Mouse (Mus musculus): Measurements from ENCODE around the gene Olfr1174-ps. TPM values are rescaled to one million over a fixed set of nuclear protein-coding genes. Genes with fewer than 3 reads are reported as not detected.

Gene Olfr1174-ps
- not detected for total RNA-seq (2022)

- DNase-seq = no peak
Measured at GRCm38 (mm10) chr2:88315035-88315434, at the start of gene Olfr1174-ps. Olfr1174-ps (minus strand) TSS chr2:88315135.

GRCm38 (mm10) chr2:88356304-88356703, 41.4 kb upstream of the Olfr1174-ps start:
- no peak for DNase-seq

- no peak for DNase-seq
Measured at GRCm38 (mm10) chr2:88346392-88346791, 31.5 kb upstream of the Olfr1174-ps start, which contains the start of gene Olfr1177-ps. Olfr1177-ps (minus strand) TSS chr2:88346492.

GRCm38 (mm10) chr2:88336421-88336820, 21.5 kb upstream of the Olfr1174-ps start, which contains the start of gene Olfr1176:
Olfr1176 (plus strand) TSS chr2:88336721.
- no peak for DNase-seq

GRCm38 (mm10) chr2:88327115-88327514, 12.2 kb upstream of the Olfr1174-ps start, which contains the start of gene Olfr1175-ps:
Olfr1175-ps (minus strand) TSS chr2:88327215.
- DNase-seq = no peak

- DNase-seq = no peak
Measured at GRCm38 (mm10) chr2:88279775-88280174, 35.2 kb downstream of the Olfr1174-ps start, which contains the start of gene Olfr1173. Olfr1173 (minus strand) TSS chr2:88279875.

Other genes with a start within 250 kb of the Olfr1174-ps start
- not detected for gene Olfr1163, start 243.3 kb downstream of the Olfr1174-ps start, total RNA-seq (2022)
- gene Olfr1164, start 221.2 kb downstream of the Olfr1174-ps start, total RNA-seq (2022) = not detected
- gene Olfr1166, start 186.9 kb downstream of the Olfr1174-ps start, total RNA-seq (2022) = not detected
- not detected for gene Olfr1167, start 159.9 kb downstream of the Olfr1174-ps start, total RNA-seq (2022)
- gene Olfr1168, start 133.3 kb downstream of the Olfr1174-ps start, total RNA-seq (2022) = not detected
- not detected for gene Olfr1170, start 86.8 kb downstream of the Olfr1174-ps start, total RNA-seq (2022)
- not detected for gene Olfr1173, start 35.3 kb downstream of the Olfr1174-ps start, total RNA-seq (2022)
- under 1 TPM in 1 of 4 experiments, not detected in 3; 0.06 TPM for gene Olfr1175-ps, start 12.1 kb upstream of the Olfr1174-ps start, total RNA-seq (2022)
- gene Olfr1176, start 21.6 kb upstream of the Olfr1174-ps start, total RNA-seq (2022) = not detected
- not detected for gene Olfr1177-ps, start 31.4 kb upstream of the Olfr1174-ps start, total RNA-seq (2022)
- gene Olfr1178, start 71.9 kb upstream of the Olfr1174-ps start, total RNA-seq (2022) = not detected
- gene Olfr1179, start 91.3 kb upstream of the Olfr1174-ps start, total RNA-seq (2022) = not detected
- gene Olfr1180, start 104.0 kb upstream of the Olfr1174-ps start, total RNA-seq (2022) = not detected
- gene Olfr1181, start 111.0 kb upstream of the Olfr1174-ps start, total RNA-seq (2022) = not detected
- gene Gm13757, start 134.0 kb upstream of the Olfr1174-ps start, total RNA-seq (2022) = not detected
- not detected for gene Olfr1183, start 139.7 kb upstream of the Olfr1174-ps start, total RNA-seq (2022)
- not detected for gene Olfr1184, start 168.5 kb upstream of the Olfr1174-ps start, total RNA-seq (2022)
- gene Olfr1185-ps1, start 178.2 kb upstream of the Olfr1174-ps start, total RNA-seq (2022) = not detected
- not detected for gene Olfr1186, start 203.4 kb upstream of the Olfr1174-ps start, total RNA-seq (2022)
- gene Olfr1188, start 241.8 kb upstream of the Olfr1174-ps start, total RNA-seq (2022) = not detected